ENCODE assay signal across 12 mouse cellular contexts in genomic region chr14:60435515-60435914, GRCm38 (mm10).
DNase-seq lines count a peak whose midpoint lies in the region; ATAC-seq and TF ChIP-seq lines count a peak whose summit lies in the region.
"Had no signal": no experiment of that assay in that cellular context is flagged by ENCODE, and none has a peak within 500 bp of the region (broad histone marks: within the 10 kb centered on the region; RNA-seq: fewer than 3 reads in every experiment).

No protein-coding gene starts in this region.

- H3K9me3 ChIP-seq in intestine, postnatal 0 days (ENCODE audit: control insufficient read depth), result no peaks in the 10 kb centered on the region
- H3K9me3 ChIP-seq in intestine, embryonic 16.5 days (ENCODE audit: control insufficient read depth, low read length), result no peaks in the 10 kb centered on the region
- H3K9me3 ChIP-seq: embryonic facial prominence, embryonic 15.5 days; heart, embryonic 13.5 days; midbrain, embryonic 15.5 days had no signal

- H3K27me3 ChIP-seq in intestine, postnatal 0 days (replicated peaks; ENCODE audit: control insufficient read depth, insufficient read depth, low read length), result no peaks in the 10 kb centered on the region
- H3K27me3 ChIP-seq in intestine, embryonic 16.5 days (replicated peaks; ENCODE audit: control insufficient read depth, insufficient read depth, low read length), result no peaks in the 10 kb centered on the region
- no peaks in the 10 kb centered on the region for H3K27me3 ChIP-seq in small intestine, adult 2 months (ENCODE audit: control insufficient read depth, insufficient read depth, low read length)
- H3K27me3 ChIP-seq: embryonic facial prominence, embryonic 15.5 days; heart, embryonic 13.5 days had no signal

- no peaks in the 10 kb centered on the region for H3K4me1 ChIP-seq in intestine, postnatal 0 days (replicated peaks; ENCODE audit: control insufficient read depth, insufficient read depth, low read length)
- no peaks in the 10 kb centered on the region for H3K4me1 ChIP-seq in intestine, embryonic 16.5 days (ENCODE audit: control insufficient read depth, insufficient read depth, low read length)
- H3K4me1 ChIP-seq in small intestine, adult 2 months (ENCODE audit: control insufficient read depth, insufficient read depth, insufficient read length, low read length), result no peaks in the 10 kb centered on the region
- H3K4me1 ChIP-seq: embryonic facial prominence, embryonic 15.5 days; midbrain, embryonic 15.5 days had no signal

- ATAC-seq in intestine, postnatal 0 days, result no peak
- ATAC-seq in intestine, embryonic 16.5 days, result no peak
- ATAC-seq in activated CD4-positive, CD25-positive, alpha-beta regulatory T cell, adult 4 months, result no peak
- ATAC-seq: midbrain, embryonic 15.5 days had no signal

- H3K4me2 ChIP-seq in intestine, postnatal 0 days (replicated peaks; ENCODE audit: low read depth), result no peak overlapping the region
- no peak overlapping the region for H3K4me2 ChIP-seq in intestine, embryonic 16.5 days (ENCODE audit: low read depth, low read length)
- H3K4me2 ChIP-seq: embryonic facial prominence, embryonic 15.5 days; heart, embryonic 13.5 days; midbrain, embryonic 15.5 days had no signal

- H3K36me3 ChIP-seq in intestine, postnatal 0 days (ENCODE audit: control insufficient read depth, insufficient read depth), result no peaks in the 10 kb centered on the region
- H3K36me3 ChIP-seq in intestine, embryonic 16.5 days (ENCODE audit: control insufficient read depth, insufficient read depth, low read length), result no peaks in the 10 kb centered on the region
- H3K36me3 ChIP-seq in small intestine, adult 2 months (ENCODE audit: control insufficient read depth, insufficient read depth, low read length), result no peaks in the 10 kb centered on the region
- H3K36me3 ChIP-seq: embryonic facial prominence, embryonic 15.5 days; heart, embryonic 13.5 days; midbrain, embryonic 15.5 days had no signal

- H3K9ac ChIP-seq in intestine, postnatal 0 days (ENCODE audit: low read depth, low read length), result no peak overlapping the region
- H3K9ac ChIP-seq in intestine, embryonic 16.5 days (ENCODE audit: low read depth, low read length), result no peak overlapping the region
- H3K9ac ChIP-seq: embryonic facial prominence, embryonic 15.5 days; heart, embryonic 13.5 days; midbrain, embryonic 15.5 days had no signal

- H3K27ac ChIP-seq in intestine, postnatal 0 days (ENCODE audit: low read depth, low read length), result no peak overlapping the region
- H3K27ac ChIP-seq in intestine, embryonic 16.5 days (ENCODE audit: low read length), result no peak overlapping the region
- no peak overlapping the region for H3K27ac ChIP-seq in small intestine, adult 2 months (ENCODE audit: insufficient read depth, low read depth, low read length)
- H3K27ac ChIP-seq: embryonic facial prominence, embryonic 15.5 days; heart, embryonic 13.5 days; midbrain, embryonic 15.5 days had no signal

- TF ChIP-seq POLR2A in small intestine, adult 2 months (IDR thresholded peaks at IDR 0.05; ENCODE audit: low read depth, low read length), result no peak

- DNase-seq in right cerebral cortex, postnatal 14 days, result peak; percentile 49
- no peak for DNase-seq in right cerebral cortex, postnatal 36 days (ENCODE audit: low spot score in 2 of 2)
- DNase-seq in cerebellum, adult 9-10 months, result peak; percentile 61
- DNase-seq in layer of hippocampus, postnatal 36 days, result no peak
- DNase-seq: right cerebral cortex, postnatal 4 days had no signal

- no peak overlapping the region for H3K4me3 ChIP-seq in intestine, postnatal 0 days (ENCODE audit: low read depth, low read length)
- no peak overlapping the region for H3K4me3 ChIP-seq in intestine, embryonic 16.5 days (ENCODE audit: low read length)
- H3K4me3 ChIP-seq in small intestine, adult 2 months (ENCODE audit: low read depth, low read length), result no peak overlapping the region
- H3K4me3 ChIP-seq: embryonic facial prominence, embryonic 15.5 days; heart, embryonic 13.5 days; midbrain, embryonic 15.5 days had no signal

- WGBS in intestine, postnatal 0 days, result 61% methylated on average over 4 of the region's 4 CpGs
- WGBS in intestine, embryonic 16.5 days, result 64% methylated on average over 4 of the region's 4 CpGs
- WGBS in small intestine, adult 2 months, result 64% methylated on average over 4 of the region's 4 CpGs

- peak; percentile 72 for TF ChIP-seq CTCF in intestine, postnatal 0 days (IDR thresholded peaks at IDR 0.05; ENCODE audit: low read depth)
- peak; percentile 34; the same call in 1 of the 2 replicates for TF ChIP-seq CTCF in small intestine, adult 2 months (IDR thresholded peaks at IDR 0.05; ENCODE audit: extremely low read depth, insufficient read length, insufficient replicate concordance, low read depth, low read length)

Comparison
In these comparisons a context has a peak if more than half of its experiments do, and no peak if none do; other contexts are left out.
1. DNase-seq: peak in right cerebral cortex, postnatal 14 days (single experiment) and cerebellum, adult 9-10 months (single experiment); none in right cerebral cortex, postnatal 36 days (0 of 2) and layer of hippocampus, postnatal 36 days (0 of 2).